Mouse (Mus musculus) MEL (cell line): ENCODE measurements around the gene Hmgb2. TPM values are rescaled to one million over a fixed set of nuclear protein-coding genes. Genes with fewer than 3 reads are reported as not detected.

Experiments used
- DNase-seq: peaks from one replicate; pipeline ENCODE4 v3.0.0; 2011; ENCODE audit warnings: low read depth, low spot score
- H3K27ac ChIP-seq: 2 replicates; pipeline ENCODE4 v1.5.1; 2012; ENCODE audit warnings: low read depth, mild to moderate bottlenecking, control low read depth, low read length, moderate library complexity; ENCODE audit not compliant: control insufficient read depth
- H3K27me3 ChIP-seq, 2 experiments: fragments of 150-350 bp in 1 of 2; sonication (generic) in 1 of 2; 2 replicates each; pipeline ENCODE4 v1.6.1; 2012; ENCODE audit warnings: low read length in 2 of 2, mild to moderate bottlenecking in 2 of 2, improper control_type of control experiment in 1 of 2, moderate library complexity in 1 of 2; ENCODE audit not compliant: insufficient read depth in 2 of 2, control insufficient read depth in 1 of 2
- H3K36me3 ChIP-seq, 2 experiments: 2 replicates each; pipeline ENCODE4 v1.6.1; 2012 to 2014; ENCODE audit warnings: low read length in 2 of 2, improper control_type of control experiment in 1 of 2, inconsistent platforms in 1 of 2, mild to moderate bottlenecking in 1 of 2; ENCODE audit not compliant: insufficient read depth in 2 of 2, control insufficient read depth in 1 of 2
- H3K4me1 ChIP-seq, 2 experiments: fragments of 150-350 bp in 1 of 2; sonication (generic) in 1 of 2; 2 replicates each; pipeline ENCODE4 v1.6.1; 2012; ENCODE audit warnings: low read length in 2 of 2, improper control_type of control experiment in 1 of 2, mild to moderate bottlenecking in 1 of 2; ENCODE audit not compliant: insufficient read depth in 2 of 2, control insufficient read depth in 1 of 2
- H3K4me3 ChIP-seq, 2 experiments: fragments of 150-350 bp in 1 of 2; sonication (generic) in 1 of 2; 2 replicates each; pipeline ENCODE4 v1.5.1; 2012; ENCODE audit warnings: low read depth in 2 of 2, low read length in 2 of 2, mild to moderate bottlenecking in 2 of 2, moderate library complexity in 2 of 2, control low read depth in 1 of 2, improper control_type of control experiment in 1 of 2; ENCODE audit not compliant: control insufficient read depth in 1 of 2, insufficient read depth in 1 of 2
- H3K79me2 ChIP-seq: 2 replicates; pipeline ENCODE4 v1.6.1; 2012; ENCODE audit warnings: mild to moderate bottlenecking, low read length, moderate library complexity; ENCODE audit not compliant: control insufficient read depth, poor library complexity, insufficient read depth
- H3K9ac ChIP-seq: 2 replicates; pipeline ENCODE4 v1.6.1; 2012; ENCODE audit warnings: low read depth, mild to moderate bottlenecking, control low read depth, low read length, moderate library complexity; ENCODE audit not compliant: control insufficient read depth, poor library complexity, severe bottlenecking
- H3K9me3 ChIP-seq: fragments of 150-350 bp; sonication (generic); replicated peaks from 2 replicates; pipeline ENCODE4 v1.6.1; 2012; ENCODE audit warnings: mild to moderate bottlenecking, low read length, improper control_type of control experiment, moderate library complexity; ENCODE audit not compliant: insufficient read depth
- CTCF ChIP-seq, 3 experiments: IDR thresholded peaks in 2 of 3; conservative IDR thresholded peaks in 1 of 3; 2 replicates each; pipeline ENCODE4 v1.5.1; 2011 to 2012; ENCODE audit warnings: low read length in 3 of 3, low read depth in 2 of 3, mild to moderate bottlenecking in 2 of 3, improper control_type of control experiment in 1 of 3, inconsistent platforms in 1 of 3, mixed read lengths in 1 of 3, moderate library complexity in 1 of 3; ENCODE audit not compliant: control insufficient read depth in 1 of 3, insufficient read depth in 1 of 3, poor library complexity in 1 of 3, severe bottlenecking in 1 of 3
- E2F4 ChIP-seq: IDR thresholded peaks from 2 replicates; pipeline ENCODE4 v1.6.1; 2011; ENCODE audit warnings: low read depth, low read length, improper control_type of control experiment, borderline replicate concordance
- ELF1 ChIP-seq: IDR thresholded peaks from 2 replicates; pipeline ENCODE4 v1.6.1; 2014; ENCODE audit warnings: low read depth, mild to moderate bottlenecking, inconsistent platforms, low read length, improper control_type of control experiment, moderate library complexity
- EP300 ChIP-seq, 2 experiments: IDR thresholded peaks; 2 replicates each; pipeline ENCODE4 v1.6.1; 2011; ENCODE audit warnings: improper control_type of control experiment in 2 of 2, low read length in 2 of 2, low read depth in 1 of 2, mild to moderate bottlenecking in 1 of 2
- GABPA ChIP-seq: IDR thresholded peaks from 2 replicates; pipeline ENCODE4 v1.6.1; 2012; ENCODE audit warnings: low read depth, mild to moderate bottlenecking, inconsistent platforms, low read length, improper control_type of control experiment, moderate library complexity
- HCFC1 ChIP-seq: IDR thresholded peaks from 2 replicates; pipeline ENCODE4 v1.6.1; 2012; ENCODE audit warnings: low read depth, mild to moderate bottlenecking, inconsistent platforms, low read length, improper control_type of control experiment, moderate library complexity
- MAZ ChIP-seq: IDR thresholded peaks from 2 replicates; pipeline ENCODE4 v1.6.1; 2012; ENCODE audit warnings: low read depth, mild to moderate bottlenecking, inconsistent platforms, low read length, improper control_type of control experiment
- MEF2A ChIP-seq: IDR thresholded peaks from 2 replicates; pipeline ENCODE4 v1.6.1; 2014; ENCODE audit warnings: low read depth, mild to moderate bottlenecking, inconsistent platforms, low read length, improper control_type of control experiment; ENCODE audit not compliant: poor library complexity, insufficient replicate concordance, severe bottlenecking; ENCODE audit errors: extremely low read depth
- MXI1 ChIP-seq: IDR thresholded peaks from 2 replicates; pipeline ENCODE4 v1.6.1; 2011; ENCODE audit warnings: mild to moderate bottlenecking, low read depth, low read length, improper control_type of control experiment
- NELFE ChIP-seq: IDR thresholded peaks from 2 replicates; pipeline ENCODE4 v1.6.1; 2011; ENCODE audit warnings: low read depth, low read length, improper control_type of control experiment
- NRF1 ChIP-seq: IDR thresholded peaks from 2 replicates; pipeline ENCODE4 v1.6.1; 2014; ENCODE audit warnings: low read depth, mild to moderate bottlenecking, inconsistent platforms, low read length, improper control_type of control experiment, moderate library complexity; ENCODE audit not compliant: poor library complexity, insufficient read depth, severe bottlenecking
- POLR2A ChIP-seq, 2 experiments: IDR thresholded peaks; 2 replicates each; pipeline ENCODE4 v1.6.1; 2011 to 2012; ENCODE audit warnings: low read length in 2 of 2, mild to moderate bottlenecking in 2 of 2, control low read depth in 1 of 2, improper control_type of control experiment in 1 of 2, low read depth in 1 of 2, moderate library complexity in 1 of 2; ENCODE audit not compliant: control insufficient read depth in 1 of 2, insufficient read depth in 1 of 2, poor library complexity in 1 of 2
- POLR2AphosphoS2 ChIP-seq: IDR thresholded peaks from 2 replicates; pipeline ENCODE4 v1.6.1; 2011; ENCODE audit warnings: low read length, improper control_type of control experiment
- POLR2AphosphoS5 ChIP-seq: IDR thresholded peaks from 2 replicates; pipeline ENCODE4 v1.6.1; 2012; ENCODE audit warnings: low read depth, borderline replicate concordance, mild to moderate bottlenecking, inconsistent platforms, low read length, moderate library complexity, mixed read lengths
- RAD21 ChIP-seq: IDR thresholded peaks from 2 replicates; pipeline ENCODE4 v1.6.1; 2011; ENCODE audit warnings: mild to moderate bottlenecking, low read depth, low read length, improper control_type of control experiment
- RCOR1 ChIP-seq: IDR thresholded peaks from 2 replicates; pipeline ENCODE4 v1.6.1; 2012; ENCODE audit warnings: low read depth, mild to moderate bottlenecking, inconsistent platforms, low read length, improper control_type of control experiment
- USF1 ChIP-seq: IDR thresholded peaks from 2 replicates; pipeline ENCODE4 v1.6.1; 2014; ENCODE audit warnings: low read depth, mild to moderate bottlenecking, inconsistent platforms, low read length, improper control_type of control experiment, moderate library complexity
- ZC3H11A ChIP-seq: IDR thresholded peaks from 2 replicates; pipeline ENCODE4 v1.6.1; 2012; ENCODE audit warnings: low read depth, mild to moderate bottlenecking, inconsistent platforms, low read length, improper control_type of control experiment
- polyA plus RNA-seq, 2 experiments: library from polyadenylated mRNA; stranded (reverse) in 1 of 2; unstranded in 1 of 2; fragments of >175 nt in 1 of 2; fragments of >200 nt in 1 of 2; gene quantifications; 2 replicates each; pipeline versions ENCODE4 v1.2.1 to v1.2.4; 2012; ENCODE audit warnings: low replicate concordance in 2 of 2, low read depth in 1 of 2; ENCODE audit not compliant: insufficient read length in 2 of 2, insufficient read depth in 1 of 2, missing spikeins in 1 of 2
- total RNA-seq: library from RNA; depleted of rRNA; stranded (reverse); fragments of 300-350 nt; gene quantifications from 2 replicates; pipeline ENCODE4 v1.2.3, GENCODE M21; 2012

Hmgb2 gene
- total and polyA plus RNA-seq, 3 experiments = 126 to 399 (median 220) TPM

- no peaks in the 10 kb centered on the region for H3K27me3 ChIP-seq
- TF ChIP-seq MEF2A = no peak
- no peak for TF ChIP-seq MAZ
- TF ChIP-seq ELF1 = no peak
- no peak for TF ChIP-seq ZC3H11A
- TF ChIP-seq RAD21 = no peak
- no peak for TF ChIP-seq EP300 (IDR thresholded peaks at IDR 0.05; ENCODE audit: low read depth in 1 of 2, low read length in 2 of 2)
- TF ChIP-seq NRF1 = no peak
- TF ChIP-seq, all 39 proteins: peak for 0
- no peak for DNase-seq
- no peak overlapping the region for H3K27ac ChIP-seq
- H3K79me2 ChIP-seq = no peaks in the 10 kb centered on the region
- H3K36me3 ChIP-seq = peaks cover 0 to 2% of the 10 kb centered on the region in 2 experiments; a peak in 2 of 4 replicates
- H3K9me3 ChIP-seq = no peaks in the 10 kb centered on the region
- no peaks in the 10 kb centered on the region for H3K4me1 ChIP-seq
- H3K9ac ChIP-seq = no peak overlapping the region
- H3K4me3 ChIP-seq = no peak overlapping the region
Observed at GRCm38 (mm10) chr8:57479700-57480099, 32.0 kb upstream of the Hmgb2 start.

GRCm38 (mm10) chr8:57480606-57481005, 31.1 kb upstream of the Hmgb2 start:
- H3K36me3 ChIP-seq = peaks cover 2 to 4% of the 10 kb centered on the region in 2 experiments
- no peak overlapping the region for H3K27ac ChIP-seq
- H3K9me3 ChIP-seq = no peaks in the 10 kb centered on the region
- H3K9ac ChIP-seq = no peak overlapping the region
- H3K79me2 ChIP-seq = peaks cover 1% of the 10 kb centered on the region; the same call in 1 of the 2 replicates
- no peak overlapping the region for H3K4me3 ChIP-seq
- no peak for DNase-seq
- TF ChIP-seq NRF1 (no peak), POLR2AphosphoS2 (no peak), HCFC1 (no peak), MXI1 (no peak), CTCF (IDR thresholded peaks at IDR 0.05 in 2 of 3, conservative IDR thresholded peaks at IDR 0.05 in 1 of 3; ENCODE audit: control insufficient read depth in 1 of 3, insufficient read depth in 1 of 3, low read depth in 2 of 3, low read length in 3 of 3, poor library complexity in 1 of 3, severe bottlenecking in 1 of 3) (no peak), ELF1 (no peak), NELFE (no peak), POLR2AphosphoS5 (no peak), E2F4 (no peak), EP300 (IDR thresholded peaks at IDR 0.05; ENCODE audit: low read depth in 1 of 2, low read length in 2 of 2) (no peak), RCOR1 (no peak), POLR2A (IDR thresholded peaks at IDR 0.05; ENCODE audit: control insufficient read depth in 1 of 2, insufficient read depth in 1 of 2, low read depth in 1 of 2, low read length in 2 of 2, poor library complexity in 1 of 2) (no peak), GABPA (no peak), USF1 (no peak)
- no peaks in the 10 kb centered on the region for H3K27me3 ChIP-seq
- peaks cover 3% of the 10 kb centered on the region in 2 experiments; a peak in 1 of 4 replicates for H3K4me1 ChIP-seq
